Mouse (Mus musculus) cerebellum, adult 2 months (tissue): ENCODE results near the gene Dtd1.

Experiments
- CTCF ChIP-seq: fragments of 200-500 bp; IDR thresholded peaks from 2 replicates; pipeline ENCODE4 v1.5.1; 2011; ENCODE audit warnings: low read depth, mild to moderate bottlenecking, control low read depth, low read length, moderate library complexity, borderline replicate concordance; ENCODE audit not compliant: insufficient read depth
- POLR2A ChIP-seq: fragments of 200-500 bp; IDR thresholded peaks from 2 replicates; pipeline ENCODE4 v1.6.1; 2011; ENCODE audit warnings: low read length, control low read depth, borderline replicate concordance; ENCODE audit not compliant: insufficient read depth

DNA sequence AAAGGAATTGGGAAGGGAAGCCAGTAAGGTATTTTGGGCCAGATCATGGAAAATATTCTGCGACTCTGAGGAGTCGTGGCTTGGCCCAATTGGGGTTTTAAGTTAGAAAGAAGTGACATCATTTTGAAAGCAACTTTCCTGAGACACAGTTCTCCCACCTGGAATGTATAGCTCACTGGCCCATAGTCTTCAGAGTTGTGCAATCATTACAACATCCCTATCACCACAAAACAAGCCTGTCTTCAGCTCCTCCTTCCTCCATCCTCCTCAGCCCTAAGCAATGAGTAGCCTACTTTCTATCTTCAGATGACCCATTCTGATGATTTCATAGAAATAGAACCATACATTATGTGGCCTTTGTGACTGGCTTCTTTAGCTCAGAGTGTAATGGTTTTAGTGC is 130.1 kb downstream of the Dtd1 start:
- no peak for TF ChIP-seq CTCF
- TF ChIP-seq POLR2A = no peak
